Mouse (Mus musculus) limb, embryonic 14.5 days (tissue): ENCODE measurements around the gene Tmem91. TPM values are rescaled to one million over a fixed set of nuclear protein-coding genes. Genes with fewer than 3 reads are reported as not detected.

Source experiments
- ATAC-seq: fragments of 200-750 bp; cut with Nextera tagmentation; 2 replicates; pipeline ENCODE4 v1.8.0; 2017; ENCODE audit warnings: low read depth, moderate number of reproducible peaks, moderate TSS enrichment; ENCODE audit not compliant: low FRiP score
- DNase-seq: peaks from one replicate; pipeline ENCODE4 v3.0.0-alpha.2; 2015; ENCODE audit warnings: low spot score
- H3K27ac ChIP-seq: fragments of 300-500 bp; sonication (generic); replicated peaks from 2 replicates; pipeline ENCODE4 v1.5.1; 2014; ENCODE audit warnings: low read depth, mild to moderate bottlenecking, low read length, moderate library complexity, mixed read lengths
- H3K27me3 ChIP-seq: fragments of 300-500 bp; sonication (generic); 2 replicates; pipeline ENCODE4 v1.6.1; 2014; ENCODE audit warnings: low read length, mixed read lengths; ENCODE audit not compliant: control insufficient read depth, insufficient read depth
- H3K36me3 ChIP-seq: fragments of 300-500 bp; sonication (generic); 2 replicates; pipeline ENCODE4 v1.6.1; 2014; ENCODE audit warnings: mild to moderate bottlenecking, low read length, moderate library complexity, mixed read lengths; ENCODE audit not compliant: control insufficient read depth, insufficient read depth
- H3K4me1 ChIP-seq: fragments of 300-500 bp; sonication (generic); 2 replicates; pipeline ENCODE4 v1.6.1; 2014; ENCODE audit warnings: antibody characterized with exemption, low read length, mixed read lengths; ENCODE audit not compliant: control insufficient read depth, insufficient read depth
- H3K4me2 ChIP-seq: fragments of 300-500 bp; sonication (generic); replicated peaks from 2 replicates; pipeline ENCODE4 v1.6.1; 2014; ENCODE audit warnings: low read depth, mild to moderate bottlenecking, low read length, moderate library complexity; ENCODE audit not compliant: severe bottlenecking
- H3K4me3 ChIP-seq: fragments of 300-500 bp; sonication (generic); replicated peaks from 2 replicates; pipeline ENCODE4 v1.5.1; 2014; ENCODE audit warnings: low read length
- H3K9ac ChIP-seq: fragments of 300-500 bp; sonication (generic); 2 replicates; pipeline ENCODE4 v1.6.1; 2014; ENCODE audit warnings: mild to moderate bottlenecking, low read depth, low read length, moderate library complexity; ENCODE audit not compliant: severe bottlenecking
- H3K9me3 ChIP-seq: fragments of 300-500 bp; sonication (generic); 2 replicates; pipeline ENCODE4 v1.6.1; 2016; ENCODE audit warnings: low read length; ENCODE audit not compliant: control insufficient read depth
- POLR2A ChIP-seq: fragments of 200-500 bp; IDR thresholded peaks from 2 replicates; pipeline ENCODE4 v1.8.0; 2012; ENCODE audit warnings: inconsistent platforms, mild to moderate bottlenecking, moderate library complexity, borderline replicate concordance; ENCODE audit not compliant: insufficient read depth, insufficient read length; ENCODE audit errors: extremely low read depth
- WGBS: fragments of 180-500 bp; shearing (Covaris S2); extraction: QIAGEN DNeasy Blood & Tissue Kit; methylation state at CpG from one replicate; pipeline ENCODE4 v1.1.7; 2014; 5-methylcytosine and 5-hydroxymethylcytosine counted together
- polyA plus RNA-seq, 2 experiments: library from polyadenylated mRNA; depleted of rRNA in 1 of 2; stranded (reverse) in 1 of 2; unstranded in 1 of 2; fragments of >200 nt; fragmentation: Nextera tagmentation in 1 of 2; extraction: Ambion mirVana in 1 of 2; gene quantifications; 2 replicates each; pipeline versions ENCODE4 v1.2.1 to v1.2.3; 2012 to 2014

Tmem91 gene
- polyA plus RNA-seq, 2 experiments: 1.7 to 3.2 TPM

GRCm38 (mm10) chr7:25681341-25682231 lies 6.6 kb upstream of the Tmem91 start:
- no peak for DNase-seq
- WGBS: 61% methylated on average over 15 of the region's 15 CpGs
- Histone ChIP-seq H3K9me3 (no peaks in the 10 kb centered on the region), H3K27ac (no peak overlapping the region), H3K9ac (no peak overlapping the region), H3K36me3 (no peaks in the 10 kb centered on the region), H3K4me3 (peak overlapping the region; percentile 66), H3K4me1 (peaks cover 12% of the 10 kb centered on the region; the same call in 1 of the 2 replicates), H3K27me3 (peaks cover 9% of the 10 kb centered on the region; the same call in 1 of the 2 replicates), H3K4me2 (peak overlapping the region; percentile 64)
- no peak for ATAC-seq
- TF ChIP-seq POLR2A: no peak

DNA sequence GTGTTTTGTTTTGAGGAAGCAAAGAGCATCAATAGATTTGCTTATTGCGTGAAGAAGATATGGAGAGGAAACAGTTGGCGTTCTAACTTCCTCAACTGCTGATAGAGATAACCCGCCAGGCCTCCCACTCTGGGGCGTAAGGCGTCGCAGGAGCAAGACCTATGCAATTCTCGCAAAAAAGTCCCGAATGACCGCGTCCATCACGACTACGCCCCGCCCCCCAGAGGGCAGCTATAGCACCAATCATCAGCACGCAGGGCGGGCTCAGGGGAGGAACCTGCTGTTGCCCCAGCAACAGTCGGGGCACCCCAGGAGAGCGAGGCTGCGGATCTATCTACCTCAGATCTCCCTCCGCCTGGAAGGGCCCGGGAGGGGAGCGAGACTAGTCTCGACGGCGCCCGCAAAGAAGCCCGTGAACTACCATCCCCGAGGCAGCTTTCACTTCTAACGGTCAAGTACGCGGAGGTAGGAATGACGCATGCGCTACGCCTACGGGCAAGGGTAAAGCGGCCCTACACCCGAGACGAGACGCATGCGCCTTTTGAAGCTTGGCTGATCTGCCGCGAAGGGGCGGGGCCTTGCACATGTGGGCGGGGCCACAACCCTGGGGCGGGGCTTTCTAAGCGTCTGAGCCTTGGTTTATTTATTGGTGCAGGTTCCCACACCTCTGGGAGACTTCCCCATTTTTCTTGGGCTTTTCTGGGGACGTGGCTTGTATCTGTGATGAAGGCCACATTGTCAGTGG lies 5.7 kb upstream of the Tmem91 start, which contains the start of gene B9d2:
TSS of gene B9d2 (plus strand) at position 267 of the 745 bp plus-strand sequence.
- 0 out of 2 replicates have a peak, but pooled peaks cover 9% of the 10 kb centered on the region for H3K4me1 ChIP-seq
- H3K9ac ChIP-seq: peak within 1 kb of the TSS; percentile 70
- ATAC-seq (peak; percentile 97), DNase-seq (peak; percentile 96)
- H3K9me3 ChIP-seq: no peaks in the 10 kb centered on the region
- peaks cover 2% of the 10 kb centered on the region; the same call in 1 of the 2 replicates for H3K27me3 ChIP-seq
- peak; percentile 47; the same call in 1 of the 2 replicates for TF ChIP-seq POLR2A
- H3K27ac ChIP-seq: peak within 1 kb of the TSS; percentile 88
- H3K36me3 ChIP-seq: no peaks in the 10 kb centered on the region
- peak within 1 kb of the TSS; percentile 66 for H3K4me3 ChIP-seq
- WGBS: 0% methylated on average over 46 of the region's 46 CpGs
- H3K4me2 ChIP-seq: peak within 1 kb of the TSS; percentile 64

DNA sequence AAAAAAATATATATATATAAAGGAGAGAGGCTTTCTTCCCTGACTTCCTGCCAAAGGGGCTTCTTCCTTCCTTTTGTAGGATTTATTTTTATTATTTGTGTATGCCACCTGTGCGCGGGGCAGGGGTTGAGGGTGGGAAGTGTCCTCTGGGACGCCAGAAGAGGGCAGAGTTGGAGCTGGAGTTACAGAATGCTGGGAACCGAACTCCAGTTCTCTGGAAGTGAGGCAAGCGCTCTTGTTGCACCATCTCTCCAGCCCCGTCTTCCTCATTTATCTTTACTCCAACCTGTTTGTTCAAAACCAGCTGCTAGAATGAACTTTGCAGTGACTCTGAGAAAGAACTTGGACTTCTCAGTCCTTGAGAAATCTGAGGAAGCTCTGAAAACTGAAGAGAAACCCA lies 5.0 kb upstream of the Tmem91 start:
- DNase-seq: no peak
- Histone ChIP-seq H3K9ac (0 out of 2 replicates have a peak overlapping the region, but pooled peaks have one; percentile 70), H3K36me3 (no peaks in the 10 kb centered on the region), H3K4me2 (peak overlapping the region; percentile 64), H3K9me3 (no peaks in the 10 kb centered on the region), H3K27ac (no peak overlapping the region), H3K4me3 (peak overlapping the region; percentile 66), H3K4me1 (peaks cover 10% of the 10 kb centered on the region; the same call in 1 of the 2 replicates), H3K27me3 (peaks cover 8% of the 10 kb centered on the region)
- 11% methylated on average over 6 of the region's 6 CpGs for WGBS
- no peak for ATAC-seq
- no peak for TF ChIP-seq POLR2A

GRCm38 (mm10) chr7:25677013-25677412 lies 2.0 kb upstream of the Tmem91 start:
- 88% methylated on average over 7 of the region's 7 CpGs for WGBS
- H3K36me3 ChIP-seq: no peaks in the 10 kb centered on the region
- no peak overlapping the region for H3K27ac ChIP-seq
- H3K9ac ChIP-seq: no peak overlapping the region
- no peaks in the 10 kb centered on the region for H3K9me3 ChIP-seq
- H3K4me3 ChIP-seq: no peak overlapping the region
- no peak for TF ChIP-seq POLR2A
- no peak overlapping the region for H3K4me2 ChIP-seq
- DNase-seq: no peak
- ATAC-seq: no peak
- H3K27me3 ChIP-seq: peaks cover 25% of the 10 kb centered on the region
- H3K4me1 ChIP-seq: peaks cover 12% of the 10 kb centered on the region; the same call in 1 of the 2 replicates
